Mouse (Mus musculus) ES-E14 (cell line): ENCODE results near the gene Cbx6.
"Not testable (repeated sequence)": the region's sequence is repeated elsewhere in the genome, so short reads cannot be mapped to it uniquely, and the experiment has no call there.

Experiments
- CHD2 ChIP-seq: IDR thresholded peaks from 2 replicates; pipeline ENCODE4 v1.6.1; 2014; ENCODE audit warnings: mild to moderate bottlenecking, low read depth, low read length, inconsistent platforms
- ZC3H11A ChIP-seq: IDR thresholded peaks from 2 replicates; pipeline ENCODE4 v1.6.1; 2012; ENCODE audit warnings: low read depth, mild to moderate bottlenecking, inconsistent platforms, low read length, borderline replicate concordance
- ZNF384 ChIP-seq: IDR thresholded peaks from 2 replicates; pipeline ENCODE4 v1.6.1; 2012; ENCODE audit warnings: low read depth, low read length, inconsistent platforms

GRCm38 (mm10) chr15:79812840-79813239, 21.6 kb downstream of the Cbx6 start:
- not testable (repeated sequence) for TF ChIP-seq CHD2, ZC3H11A, ZNF384
